Mouse (Mus musculus) megakaryocyte-erythroid progenitor cell, adult 5-6 weeks (primary cell): ENCODE data around the gene Rsph10b. TPM values are rescaled to one million over a fixed set of nuclear protein-coding genes. Genes with fewer than 3 reads are reported as not detected.

ENCODE experiments used
- total RNA-seq, 2 experiments: library from RNA; stranded (forward) in 1 of 2; stranded (reverse) in 1 of 2; fragments of 200-1000, 215-1000 nt in 1 of 2; fragments of >200 nt in 1 of 2; fragmentation: Nextera tagmentation in 1 of 2; gene quantifications; 2 replicates each; pipeline ENCODE4 v1.2.3; 2014 to 2017

Gene Rsph10b
- total RNA-seq, 2 experiments from 2014 or later = 0.98 TPM; not detected in 1

Other genes with a start within 250 kb of the Rsph10b start
- gene Usp42, start 200.8 kb upstream of the Rsph10b start, total RNA-seq (2014; fragmentation: Nextera tagmentation) = 11.0 and 15.7 TPM in 2 replicates
- gene Usp42, start 200.8 kb upstream of the Rsph10b start, total RNA-seq (2017) = 9.2 and 18.7 TPM in 2 replicates
- gene Eif2ak1, start 115.2 kb upstream of the Rsph10b start, total RNA-seq (2014; fragmentation: Nextera tagmentation) = 42.5 and 46.7 TPM in 2 replicates
- 40.8 and 64.6 TPM in 2 replicates for gene Eif2ak1, start 115.2 kb upstream of the Rsph10b start, total RNA-seq (2017)
- gene Ankrd61, start 35.4 kb upstream of the Rsph10b start, total RNA-seq (2014; fragmentation: Nextera tagmentation) = 1.6 TPM in 1 of 2 replicates, not detected in the other
- gene Ankrd61, start 35.4 kb upstream of the Rsph10b start, total RNA-seq (2017) = not detected in 2 replicates
- 81.7 and 111 TPM in 2 replicates for gene Aimp2, start 23.2 kb upstream of the Rsph10b start, total RNA-seq (2014; fragmentation: Nextera tagmentation)
- 96.0 and 132 TPM in 2 replicates for gene Aimp2, start 23.2 kb upstream of the Rsph10b start, total RNA-seq (2017)
- 20.5 and 35.7 TPM in 2 replicates for gene Pms2, start 23.1 kb upstream of the Rsph10b start, total RNA-seq (2014; fragmentation: Nextera tagmentation)
- gene Pms2, start 23.1 kb upstream of the Rsph10b start, total RNA-seq (2017) = 39.9 and 41.4 TPM in 2 replicates
- not detected in 2 replicates for gene Gm42421, start 4.9 kb upstream of the Rsph10b start, total RNA-seq (2014; fragmentation: Nextera tagmentation)
- not detected in 2 replicates for gene Gm42421, start 4.9 kb upstream of the Rsph10b start, total RNA-seq (2017)
- 72.5 and 74.1 TPM in 2 replicates for gene Ccz1, start 81.8 kb downstream of the Rsph10b start, total RNA-seq (2014; fragmentation: Nextera tagmentation)
- 91.1 and 98.6 TPM in 2 replicates for gene Ccz1, start 81.8 kb downstream of the Rsph10b start, total RNA-seq (2017)
- not detected in 2 replicates for gene Ocm, start 93.6 kb downstream of the Rsph10b start, total RNA-seq (2014; fragmentation: Nextera tagmentation)
- gene Ocm, start 93.6 kb downstream of the Rsph10b start, total RNA-seq (2017) = not detected in 2 replicates
- 12.5 and 22.1 TPM in 2 replicates for gene Lmtk2, start 167.4 kb downstream of the Rsph10b start, total RNA-seq (2014; fragmentation: Nextera tagmentation)
- gene Lmtk2, start 167.4 kb downstream of the Rsph10b start, total RNA-seq (2017) = 9.2 and 12.2 TPM in 2 replicates